In genomic region chr2:154227830-154228229, GRCm38 (mm10) we compare ENCODE assay signal across 15 mouse cellular contexts.
DNase-seq lines count a peak whose midpoint lies in the region.
"Had no signal": no experiment of that assay in that cellular context is flagged by ENCODE, and none has a peak within 500 bp of the region (broad histone marks: within the 10 kb centered on the region; RNA-seq: fewer than 3 reads in every experiment).

No protein-coding gene starts in this region.

- DNase-seq in brain, adult 2 months (ENCODE audit: low read depth, low spot score), result peak; percentile 41
- peak; percentile 20 to 24 for DNase-seq in cerebellum, adult 18-20 months
- peak; percentile 38 for DNase-seq in cerebellum, adult 9-11 months
- DNase-seq in cerebellum, postnatal 25 days, result peak; percentile 34 to 38
- no peak for DNase-seq in heart, adult 9 months (ENCODE audit: low spot score in 2 of 2)
- no peak for DNase-seq in frontal cortex, postnatal 10 days (ENCODE audit: low spot score in 2 of 2)
- no peak for DNase-seq in lung, postnatal 25 days (ENCODE audit: low spot score)
- DNase-seq in kidney, postnatal 10 days, result no peak
- DNase-seq: adrenal gland, adult 2 months; adrenal gland, postnatal 25 days; gastrocnemius, adult 2 months; gastrocnemius, postnatal 14 days; heart, adult 11 months; kidney, adult 11 months; kidney, adult 8-10 months had no signal

Comparison
In these comparisons a context has a peak if more than half of its experiments do, and no peak if none do; other contexts are left out.
1. DNase-seq: peak in brain, adult 2 months (single experiment), cerebellum, adult 18-20 months (2 of 2), cerebellum, adult 9-11 months (single experiment) and cerebellum, postnatal 25 days (2 of 2); none in heart, adult 9 months (0 of 2), frontal cortex, postnatal 10 days (0 of 2), lung, postnatal 25 days (single experiment) and kidney, postnatal 10 days (single experiment).